Mouse (Mus musculus): ENCODE data around the gene Tnf.

DNA sequence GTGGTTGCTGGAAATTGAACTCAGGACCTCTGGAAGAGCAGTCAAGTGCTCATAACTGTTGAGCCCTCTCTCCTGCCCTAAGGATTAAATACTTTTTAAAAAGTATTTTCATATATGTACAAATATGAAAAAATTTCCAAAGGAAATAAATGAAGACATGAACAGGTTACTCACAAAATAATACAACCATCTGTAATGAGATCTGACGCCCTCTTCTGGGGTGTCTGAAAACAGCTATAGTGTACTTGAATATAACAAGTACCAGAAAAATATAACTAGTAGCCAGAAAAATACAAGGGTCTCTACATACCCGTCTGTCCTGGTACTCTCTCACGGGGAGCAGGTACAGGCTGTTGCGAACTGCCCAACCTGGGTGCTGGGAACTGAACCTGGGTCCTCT, 22.8 kb upstream of the Tnf start:
- TF ChIP-seq POLR2A (IDR thresholded peaks at IDR 0.05; ENCODE audit: low read depth, low read length) (no peak), CTCF (conservative IDR thresholded peaks at IDR 0.05 in 1 of 2, IDR thresholded peaks at IDR 0.05 in 1 of 2; ENCODE audit: low read depth in 2 of 2, low read length in 2 of 2) (no peak), MAX (IDR thresholded peaks at IDR 0.05; ENCODE audit: low read length) (no peak), POLR2AphosphoS2 (IDR thresholded peaks at IDR 0.05; ENCODE audit: low read depth, low read length) (no peak), USF1 (IDR thresholded peaks at IDR 0.05; ENCODE audit: low read depth, low read length) (no peak), JUND (conservative IDR thresholded peaks at IDR 0.05; ENCODE audit: low read depth, low read length) (no peak), JUN (IDR thresholded peaks at IDR 0.05; ENCODE audit: insufficient read depth, low read depth, low read length) (no peak), EP300 (IDR thresholded peaks at IDR 0.05; ENCODE audit: low read length) (no peak), SIN3A (IDR thresholded peaks at IDR 0.05; ENCODE audit: low read length) (no peak), TCF12 (IDR thresholded peaks at IDR 0.05; ENCODE audit: low read depth, low read length) (no peak), PAX5 (IDR thresholded peaks at IDR 0.05; ENCODE audit: low read length) (no peak), MEF2A (IDR thresholded peaks at IDR 0.05; ENCODE audit: borderline replicate concordance, low read depth, low read length) (no peak)

Measured in CH12.LX (cell line).